Mouse (Mus musculus): ENCODE data around the gene Tom1l2. TPM values are rescaled to one million over a fixed set of nuclear protein-coding genes. Genes with fewer than 3 reads are reported as not detected.

Tom1l2 gene
- polyA plus RNA-seq, 2 experiments: 21.5 to 36.0 TPM

GRCm38 (mm10) chr11:60193556-60193955 lies 159.1 kb downstream of the Tom1l2 start:
- TF ChIP-seq POLR2A (IDR thresholded peaks at IDR 0.05; ENCODE audit: borderline replicate concordance, extremely low read depth, insufficient read depth, insufficient read length): no peak
- Histone ChIP-seq H3K9ac (ENCODE audit: low read depth, low read length, severe bottlenecking) (no peak overlapping the region), H3K4me3 (replicated peaks; ENCODE audit: low read length) (no peak overlapping the region), H3K9me3 (ENCODE audit: control insufficient read depth, low read length) (peaks cover 8% of the 10 kb centered on the region), H3K36me3 (ENCODE audit: control insufficient read depth, insufficient read depth, low read length) (peaks cover 82% of the 10 kb centered on the region), H3K4me1 (ENCODE audit: control insufficient read depth, insufficient read depth, low read length) (no peaks in the 10 kb centered on the region), H3K27me3 (ENCODE audit: control insufficient read depth, insufficient read depth, low read length) (no peaks in the 10 kb centered on the region), H3K4me2 (replicated peaks; ENCODE audit: low read depth, low read length, severe bottlenecking) (no peak overlapping the region), H3K27ac (replicated peaks; ENCODE audit: low read depth, low read length) (no peak overlapping the region)
- DNase-seq (ENCODE audit: low spot score): no peak
- 78% methylated on average over 4 of the region's 4 CpGs for WGBS
- ATAC-seq (ENCODE audit: low FRiP score, low read depth): no peak

- ATAC-seq (ENCODE audit: low FRiP score, low read depth) (no peak), DNase-seq (ENCODE audit: low spot score) (no peak)
- 78% methylated on average over 6 of the region's 6 CpGs for WGBS
- no peaks in the 10 kb centered on the region for H3K4me1 ChIP-seq (ENCODE audit: control insufficient read depth, insufficient read depth, low read length)
- TF ChIP-seq POLR2A (IDR thresholded peaks at IDR 0.05; ENCODE audit: borderline replicate concordance, extremely low read depth, insufficient read depth, insufficient read length): no peak
- peaks cover 8% of the 10 kb centered on the region for H3K9me3 ChIP-seq (ENCODE audit: control insufficient read depth, low read length)
- H3K27ac ChIP-seq (replicated peaks; ENCODE audit: low read depth, low read length): no peak overlapping the region
- no peak overlapping the region for H3K4me2 ChIP-seq (replicated peaks; ENCODE audit: low read depth, low read length, severe bottlenecking)
- peaks cover 82% of the 10 kb centered on the region for H3K36me3 ChIP-seq (ENCODE audit: control insufficient read depth, insufficient read depth, low read length)
- no peak overlapping the region for H3K9ac ChIP-seq (ENCODE audit: low read depth, low read length, severe bottlenecking)
- H3K27me3 ChIP-seq (ENCODE audit: control insufficient read depth, insufficient read depth, low read length): no peaks in the 10 kb centered on the region
- H3K4me3 ChIP-seq (replicated peaks; ENCODE audit: low read length): no peak overlapping the region
These were observed 160.2 kb downstream of the Tom1l2 start for GRCm38 (mm10) chr11:60192534-60192933.

- ATAC-seq (ENCODE audit: low FRiP score, low read depth) (no peak), DNase-seq (ENCODE audit: low spot score) (no peak)
- H3K27ac ChIP-seq (replicated peaks; ENCODE audit: low read depth, low read length): no peak overlapping the region
- H3K27me3 ChIP-seq (ENCODE audit: control insufficient read depth, insufficient read depth, low read length): no peaks in the 10 kb centered on the region
- no peak overlapping the region for H3K4me3 ChIP-seq (replicated peaks; ENCODE audit: low read length)
- no peak overlapping the region for H3K9ac ChIP-seq (ENCODE audit: low read depth, low read length, severe bottlenecking)
- H3K4me1 ChIP-seq (ENCODE audit: control insufficient read depth, insufficient read depth, low read length): peaks cover 3% of the 10 kb centered on the region
- peaks cover 100% of the 10 kb centered on the region for H3K36me3 ChIP-seq (ENCODE audit: control insufficient read depth, insufficient read depth, low read length)
- H3K9me3 ChIP-seq (ENCODE audit: control insufficient read depth, low read length): peaks cover 8% of the 10 kb centered on the region
- no peak overlapping the region for H3K4me2 ChIP-seq (replicated peaks; ENCODE audit: low read depth, low read length, severe bottlenecking)
- no peak for TF ChIP-seq POLR2A (IDR thresholded peaks at IDR 0.05; ENCODE audit: borderline replicate concordance, extremely low read depth, insufficient read depth, insufficient read length)
- 89% methylated on average over 17 of the region's 17 CpGs for WGBS
These were observed 162.6 kb downstream of the Tom1l2 start for GRCm38 (mm10) chr11:60190055-60190641.

DNA sequence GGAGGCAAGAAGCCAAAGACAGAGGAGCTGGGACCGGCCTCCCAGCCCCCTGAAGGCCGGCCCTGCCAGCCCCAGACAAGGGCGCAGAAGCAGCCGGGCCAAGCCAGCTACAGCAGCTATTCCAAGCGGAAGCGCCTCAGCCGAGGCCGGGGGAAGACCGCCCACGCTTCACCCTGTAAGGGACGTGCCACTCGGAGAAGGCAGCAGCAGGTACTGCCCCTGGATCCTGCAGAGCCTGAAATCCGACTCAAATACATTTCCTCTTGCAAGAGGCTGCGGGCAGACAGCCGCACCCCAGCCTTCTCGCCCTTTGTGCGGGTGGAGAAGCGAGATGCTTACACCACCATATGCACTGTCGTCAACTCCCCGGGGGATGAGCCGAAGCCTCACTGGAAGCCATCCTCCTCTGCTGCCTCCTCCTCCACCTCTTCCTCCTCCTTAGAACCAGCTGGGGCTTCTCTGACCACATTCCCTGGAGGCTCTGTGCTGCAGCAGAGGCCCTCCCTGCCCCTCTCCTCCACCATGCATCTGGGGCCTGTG lies 163.1 kb downstream of the Tom1l2 start:
- Histone ChIP-seq H3K4me1 (ENCODE audit: control insufficient read depth, insufficient read depth, low read length) (peaks cover 9% of the 10 kb centered on the region), H3K4me3 (replicated peaks; ENCODE audit: low read length) (no peak overlapping the region), H3K9me3 (ENCODE audit: control insufficient read depth, low read length) (peaks cover 3% of the 10 kb centered on the region; the same call in 1 of the 2 replicates), H3K9ac (ENCODE audit: low read depth, low read length, severe bottlenecking) (no peak overlapping the region), H3K27me3 (ENCODE audit: control insufficient read depth, insufficient read depth, low read length) (no peaks in the 10 kb centered on the region), H3K4me2 (replicated peaks; ENCODE audit: low read depth, low read length, severe bottlenecking) (no peak overlapping the region), H3K36me3 (ENCODE audit: control insufficient read depth, insufficient read depth, low read length) (peaks cover 98% of the 10 kb centered on the region), H3K27ac (replicated peaks; ENCODE audit: low read depth, low read length) (no peak overlapping the region)
- no peak for DNase-seq (ENCODE audit: low spot score)
- no peak for TF ChIP-seq POLR2A (IDR thresholded peaks at IDR 0.05; ENCODE audit: borderline replicate concordance, extremely low read depth, insufficient read depth, insufficient read length)
- WGBS: 91% methylated on average over 20 of the region's 21 CpGs
- no peak for ATAC-seq (ENCODE audit: low FRiP score, low read depth)

- H3K36me3 ChIP-seq (ENCODE audit: control insufficient read depth, insufficient read depth, low read length): peaks cover 86% of the 10 kb centered on the region
- H3K27ac ChIP-seq (replicated peaks; ENCODE audit: low read depth, low read length): no peak overlapping the region
- peaks cover 21% of the 10 kb centered on the region for H3K4me1 ChIP-seq (ENCODE audit: control insufficient read depth, insufficient read depth, low read length)
- 93% methylated on average over 25 of the region's 25 CpGs for WGBS
- no peak for ATAC-seq (ENCODE audit: low FRiP score, low read depth)
- H3K27me3 ChIP-seq (ENCODE audit: control insufficient read depth, insufficient read depth, low read length): no peaks in the 10 kb centered on the region
- no peak for TF ChIP-seq POLR2A (IDR thresholded peaks at IDR 0.05; ENCODE audit: borderline replicate concordance, extremely low read depth, insufficient read depth, insufficient read length)
- H3K9ac ChIP-seq (ENCODE audit: low read depth, low read length, severe bottlenecking): no peak overlapping the region
- no peaks in the 10 kb centered on the region for H3K9me3 ChIP-seq (ENCODE audit: control insufficient read depth, low read length)
- no peak overlapping the region for H3K4me2 ChIP-seq (replicated peaks; ENCODE audit: low read depth, low read length, severe bottlenecking)
- DNase-seq (ENCODE audit: low spot score): no peak
- H3K4me3 ChIP-seq (replicated peaks; ENCODE audit: low read length): no peak overlapping the region
These were observed 164.3 kb downstream of the Tom1l2 start for GRCm38 (mm10) chr11:60188275-60188853.

Measured in limb, embryonic 14.5 days (tissue).